14 mouse cellular contexts compared by ENCODE assay signal in the genomic region with DNA sequence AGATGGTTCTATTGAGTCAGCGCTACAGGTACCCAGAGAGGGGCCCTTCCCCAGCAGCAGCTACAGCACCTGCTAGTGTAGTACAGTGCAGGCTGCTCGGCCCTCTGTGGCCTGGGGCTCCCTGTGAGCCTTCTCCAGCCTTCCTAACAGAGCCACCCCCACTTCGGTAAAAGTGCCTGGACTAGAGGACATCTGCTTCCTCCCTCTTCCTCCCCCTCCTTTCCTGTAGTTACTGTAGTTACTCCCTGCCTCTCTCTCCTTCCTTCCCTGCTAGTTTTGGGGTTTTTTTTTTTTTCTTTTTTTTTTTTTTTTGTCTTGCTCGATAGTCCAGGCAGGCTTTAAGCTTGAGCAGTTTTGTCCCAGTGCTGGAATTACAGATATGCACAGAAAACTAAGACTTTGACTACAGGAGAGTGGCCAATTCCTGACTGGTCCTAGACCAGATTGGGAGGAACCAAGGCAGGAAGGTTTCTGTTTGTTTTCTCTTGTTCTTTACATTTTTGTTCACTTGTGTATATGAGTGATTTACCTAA.
DNase-seq lines count a peak whose midpoint lies in the region; ATAC-seq and TF ChIP-seq lines count a peak whose summit lies in the region.
"Had no signal": no experiment of that assay in that cellular context is flagged by ENCODE, and none has a peak within 500 bp of the region (broad histone marks: within the 10 kb centered on the region; RNA-seq: fewer than 3 reads in every experiment).

No protein-coding gene starts in this region.

- no peak overlapping the region for H3K4me3 ChIP-seq in heart, embryonic 11.5 days (ENCODE audit: low read depth, low read length)
- no peak overlapping the region for H3K4me3 ChIP-seq in layer of hippocampus, adult 2 months
- no peak overlapping the region for H3K4me3 ChIP-seq in embryonic facial prominence, embryonic 12.5 days
- H3K4me3 ChIP-seq: heart, adult 2 months had no signal

- H3K4me2 ChIP-seq in heart, embryonic 11.5 days, result no peak overlapping the region
- H3K4me2 ChIP-seq in embryonic facial prominence, embryonic 12.5 days (replicated peaks), result no peak overlapping the region

- no peaks in the 10 kb centered on the region for H3K27me3 ChIP-seq in heart, embryonic 11.5 days (ENCODE audit: control insufficient read depth, insufficient read depth, low read length)
- no peaks in the 10 kb centered on the region for H3K27me3 ChIP-seq in embryonic facial prominence, embryonic 12.5 days

- no peaks in the 10 kb centered on the region for H3K36me3 ChIP-seq in heart, embryonic 11.5 days (ENCODE audit: control insufficient read depth, insufficient read depth, low read length)
- H3K36me3 ChIP-seq in embryonic facial prominence, embryonic 12.5 days, result no peaks in the 10 kb centered on the region

- no peak for DNase-seq in heart, postnatal 25 days (ENCODE audit: low spot score)
- no peak for DNase-seq in layer of hippocampus, adult 2 months (ENCODE audit: low spot score in 2 of 2)
- DNase-seq in layer of hippocampus, adult 9-11 months, result no peak
- peak; percentile 34 for DNase-seq in kidney, postnatal 10 days
- no peak for DNase-seq in thymus, postnatal 25 days
- no peak for DNase-seq in spleen, postnatal 36 days (ENCODE audit: low spot score in 2 of 2)
- DNase-seq: adrenal gland, postnatal 36 days; cerebellum, postnatal 36 days; heart, adult 2 months; lung, postnatal 10 days; thymus, adult 18-20 months had no signal

- ATAC-seq in heart, embryonic 11.5 days (replicated peaks; ENCODE audit: insufficient number of reproducible peaks, low FRiP score, low TSS enrichment), result no peak
- 0 out of 2 replicates have a peak, but pooled peaks have one; percentile 48 for ATAC-seq in embryonic facial prominence, embryonic 12.5 days (ENCODE audit: insufficient number of reproducible peaks, insufficient read depth, low FRiP score, low TSS enrichment)

- no peaks in the 10 kb centered on the region for H3K9me3 ChIP-seq in heart, embryonic 11.5 days (replicated peaks; ENCODE audit: control insufficient read depth, low read length)
- no peaks in the 10 kb centered on the region for H3K9me3 ChIP-seq in embryonic facial prominence, embryonic 12.5 days

- peak overlapping the region; percentile 1; the same call in 1 of the 2 replicates for H3K9ac ChIP-seq in heart, embryonic 11.5 days (ENCODE audit: low read depth, low read length)
- no peak overlapping the region for H3K9ac ChIP-seq in embryonic facial prominence, embryonic 12.5 days
- H3K9ac ChIP-seq: liver, embryonic 14.5 days had no signal

- H3K4me1 ChIP-seq in heart, embryonic 11.5 days (ENCODE audit: control insufficient read depth, insufficient read depth, low read length), result peaks cover 38% of the 10 kb centered on the region
- H3K4me1 ChIP-seq in embryonic facial prominence, embryonic 12.5 days, result peaks cover 16% of the 10 kb centered on the region

- TF ChIP-seq CTCF in layer of hippocampus, adult 2 months (conservative IDR thresholded peaks at IDR 0.05), result no peak

- WGBS in heart, embryonic 11.5 days (ENCODE audit: insufficient replicate concordance), result 38% methylated on average over 4 of the region's 4 CpGs
- 34% methylated on average over 4 of the region's 4 CpGs for WGBS in embryonic facial prominence, embryonic 12.5 days

- intact Hi-C loops in heart, postnatal 25 days (cut with DNase I), result no loop called here

- H3K27ac ChIP-seq in heart, embryonic 11.5 days (ENCODE audit: low read depth, low read length), result no peak overlapping the region
- H3K27ac ChIP-seq in layer of hippocampus, adult 2 months, result peak overlapping the region; percentile 32; the same call in 1 of the 2 replicates
- no peak overlapping the region for H3K27ac ChIP-seq in embryonic facial prominence, embryonic 12.5 days
- H3K27ac ChIP-seq: liver, embryonic 14.5 days had no signal
